ENCODE assay signal across 28 mouse cellular contexts in genomic region chr10:118700115-118700514, GRCm38 (mm10).
A peak's percentile ranks its signal among the peaks of the same experiment; 100 is the strongest.
DNase-seq lines count a peak whose midpoint lies in the region; ATAC-seq and TF ChIP-seq lines count a peak whose summit lies in the region.
"Had no signal": no experiment of that assay in that cellular context is flagged by ENCODE, and none has a peak within 500 bp of the region (broad histone marks: within the 10 kb centered on the region; RNA-seq: fewer than 3 reads in every experiment).

No protein-coding gene starts in this region.

- TF ChIP-seq POLR2A in liver, adult 2 months (IDR thresholded peaks at IDR 0.05; ENCODE audit: extremely low read depth, insufficient read depth, low read length): no peak

- 31% methylated on average over 4 of the region's 4 CpGs for WGBS in liver, adult 2 months
- WGBS in liver, embryonic 13.5 days (ENCODE audit: insufficient replicate concordance): 53% methylated on average over 4 of the region's 4 CpGs
- 67% methylated on average over 4 of the region's 4 CpGs for WGBS in liver, embryonic 16.5 days (ENCODE audit: insufficient replicate concordance)

- no peaks in the 10 kb centered on the region for H3K27me3 ChIP-seq in liver, adult 2 months (ENCODE audit: control insufficient read depth, insufficient read depth, low read length)
- no peaks in the 10 kb centered on the region for H3K27me3 ChIP-seq in liver, embryonic 13.5 days
- H3K27me3 ChIP-seq in liver, embryonic 16.5 days (ENCODE audit: control insufficient read depth, insufficient read depth, low read depth, low read length): no peaks in the 10 kb centered on the region
- H3K27me3 ChIP-seq: embryonic facial prominence, embryonic 13.5 days; forebrain, embryonic 13.5 days; heart, embryonic 12.5 days; heart, embryonic 15.5 days had no signal

- ATAC-seq in liver, embryonic 13.5 days (ENCODE audit: low read depth): peak; percentile 88
- peak; percentile 97 for ATAC-seq in liver, embryonic 16.5 days (ENCODE audit: low read depth)
- ATAC-seq in megakaryocyte-erythroid progenitor cell, adult 5-6 weeks (replicated peaks; ENCODE audit: low FRiP score, low TSS enrichment, poor library complexity, severe bottlenecking): no peak
- ATAC-seq: CD4-positive, CD25-positive, alpha-beta regulatory T cell, adult 4 months; forebrain, embryonic 13.5 days; forebrain, embryonic 16.5 days; hindbrain, postnatal 0 days; inflammation-experienced regulatory T-cells, adult 6 months had no signal

- H3K79me2 ChIP-seq in liver, adult 2 months (ENCODE audit: control insufficient read depth, insufficient read depth, low read length): no peaks in the 10 kb centered on the region

- H3K9ac ChIP-seq in liver, adult 2 months (ENCODE audit: low read depth, low read length): no peak overlapping the region
- H3K9ac ChIP-seq in liver, embryonic 13.5 days: no peak overlapping the region
- H3K9ac ChIP-seq in liver, embryonic 16.5 days (ENCODE audit: low read depth, low read length): no peak overlapping the region
- H3K9ac ChIP-seq: embryonic facial prominence, embryonic 13.5 days; forebrain, embryonic 13.5 days; heart, embryonic 12.5 days; heart, embryonic 15.5 days; hindbrain, embryonic 14.5 days had no signal

- no peak for TF ChIP-seq CTCF in liver, adult 2 months (IDR thresholded peaks at IDR 0.05; ENCODE audit: low read depth, low read length)

- 0 out of 2 replicates have a peak, but pooled peaks cover 2% of the 10 kb centered on the region for H3K4me1 ChIP-seq in liver, adult 2 months (ENCODE audit: control insufficient read depth, insufficient read depth, low read length)
- H3K4me1 ChIP-seq in liver, embryonic 13.5 days (replicated peaks): no peaks in the 10 kb centered on the region
- H3K4me1 ChIP-seq in liver, embryonic 16.5 days (ENCODE audit: control insufficient read depth, low read depth, low read length): no peaks in the 10 kb centered on the region
- H3K4me1 ChIP-seq: embryonic facial prominence, embryonic 10.5 days; embryonic facial prominence, embryonic 13.5 days; forebrain, embryonic 13.5 days; heart, embryonic 12.5 days; heart, embryonic 15.5 days had no signal

- H3K9me3 ChIP-seq in liver, embryonic 13.5 days (replicated peaks): no peaks in the 10 kb centered on the region
- no peaks in the 10 kb centered on the region for H3K9me3 ChIP-seq in liver, embryonic 16.5 days (replicated peaks; ENCODE audit: control insufficient read depth, low read length)
- H3K9me3 ChIP-seq: embryonic facial prominence, embryonic 10.5 days; embryonic facial prominence, embryonic 13.5 days; forebrain, embryonic 13.5 days; heart, embryonic 12.5 days; heart, embryonic 15.5 days had no signal

- DNase-seq in liver: peak; percentile 30
- DNase-seq in liver, adult 2 months (ENCODE audit: extremely low read depth, low read depth, low spot score): peak; percentile 98
- no peak for DNase-seq in liver, embryonic 13.5 days
- no peak for DNase-seq in spleen, postnatal 10 days (ENCODE audit: low spot score in 2 of 2)
- DNase-seq in embryo, embryonic 9.5 days (ENCODE audit: extremely low spot score): no peak
- DNase-seq: adrenal gland, adult 8-10 months; adrenal gland, postnatal 25 days; cerebellum, adult 2 months; cerebellum, adult 9-11 months; cerebellum, postnatal 25 days; gastrocnemius, adult 2 months; gastrocnemius, postnatal 14 days; heart, adult 18-20 months; heart, postnatal 10 days; heart, postnatal 36 days had no signal

- H3K4me2 ChIP-seq in liver, embryonic 13.5 days: no peak overlapping the region
- no peak overlapping the region for H3K4me2 ChIP-seq in liver, embryonic 16.5 days (ENCODE audit: low read depth, low read length)
- H3K4me2 ChIP-seq: embryonic facial prominence, embryonic 13.5 days; forebrain, embryonic 13.5 days; heart, embryonic 12.5 days; heart, embryonic 15.5 days; hindbrain, embryonic 14.5 days had no signal

- H3K27ac ChIP-seq in liver, adult 2 months (replicated peaks; ENCODE audit: insufficient read depth, low read depth, low read length): no peak overlapping the region; the same call in 1 of the 2 replicates
- H3K27ac ChIP-seq in liver, embryonic 13.5 days: no peak overlapping the region
- H3K27ac ChIP-seq in liver, embryonic 16.5 days (ENCODE audit: low read length): no peak overlapping the region
- H3K27ac ChIP-seq: embryonic facial prominence, embryonic 10.5 days; embryonic facial prominence, embryonic 13.5 days; forebrain, embryonic 13.5 days; gastrocnemius, adult 2 months; heart, embryonic 15.5 days; hindbrain, embryonic 14.5 days; hindbrain, postnatal 0 days had no signal

- no peaks in the 10 kb centered on the region for H3K36me3 ChIP-seq in liver, adult 2 months (ENCODE audit: control insufficient read depth, insufficient read depth, low read length)
- H3K36me3 ChIP-seq in liver, embryonic 13.5 days: no peaks in the 10 kb centered on the region
- H3K36me3 ChIP-seq in liver, embryonic 16.5 days (ENCODE audit: control insufficient read depth, insufficient read depth): no peaks in the 10 kb centered on the region
- H3K36me3 ChIP-seq: embryonic facial prominence, embryonic 10.5 days; embryonic facial prominence, embryonic 13.5 days; heart, embryonic 12.5 days; heart, embryonic 15.5 days had no signal

- no peak overlapping the region for H3K4me3 ChIP-seq in liver, adult 2 months (ENCODE audit: insufficient read depth, low read depth, low read length)
- H3K4me3 ChIP-seq in liver, embryonic 13.5 days (replicated peaks): no peak overlapping the region
- H3K4me3 ChIP-seq in liver, embryonic 16.5 days (ENCODE audit: low read depth, low read length): no peak overlapping the region
- H3K4me3 ChIP-seq: embryonic facial prominence, embryonic 10.5 days; embryonic facial prominence, embryonic 13.5 days; erythroblast, embryonic 14.5 days; forebrain, embryonic 13.5 days; gastrocnemius, adult 2 months; heart, embryonic 12.5 days; heart, embryonic 15.5 days had no signal

Comparison
In these comparisons a context has a peak if more than half of its experiments do, and no peak if none do; other contexts are left out.
1. DNase-seq: peak in liver (single experiment) and liver, adult 2 months (single experiment); none in liver, embryonic 13.5 days (single experiment), spleen, postnatal 10 days (0 of 2) and embryo, embryonic 9.5 days (single experiment).